Mouse (Mus musculus) stomach, postnatal 0 days (tissue): Measurements from ENCODE around the gene Tfam. TPM values are rescaled to one million over a fixed set of nuclear protein-coding genes. Genes with fewer than 3 reads are reported as not detected.

ENCODE experiments used
- ATAC-seq: fragments of 200-750 bp; cut with Nextera tagmentation; 2 replicates; pipeline ENCODE4 v1.8.0; 2017; ENCODE audit not compliant: low FRiP score, low TSS enrichment
- DNase-seq: peaks from one replicate; pipeline ENCODE4 v3.0.0-alpha.2; 2016; ENCODE audit warnings: low spot score
- H3K27ac ChIP-seq: fragments of 300-500 bp; sonication (generic); replicated peaks from 2 replicates; pipeline ENCODE4 v1.5.1; 2014; ENCODE audit warnings: mild to moderate bottlenecking, control low read depth
- H3K27me3 ChIP-seq: fragments of 300-500 bp; sonication (generic); 2 replicates; pipeline ENCODE4 v1.6.1; 2014; ENCODE audit warnings: low read length; ENCODE audit not compliant: control insufficient read depth, insufficient read depth
- H3K36me3 ChIP-seq: fragments of 300-500 bp; sonication (generic); 2 replicates; pipeline ENCODE4 v1.6.1; 2014; ENCODE audit warnings: low read length, mixed read lengths; ENCODE audit not compliant: control insufficient read depth, insufficient read depth
- H3K4me1 ChIP-seq: fragments of 300-500 bp; sonication (generic); replicated peaks from 2 replicates; pipeline ENCODE4 v1.6.1; 2014; ENCODE audit warnings: antibody characterized with exemption; ENCODE audit not compliant: control insufficient read depth, insufficient read depth
- H3K4me2 ChIP-seq: fragments of 300-500 bp; sonication (generic); replicated peaks from 2 replicates; pipeline ENCODE4 v1.6.1; 2014; ENCODE audit warnings: low read depth, mild to moderate bottlenecking, control low read depth, moderate library complexity
- H3K4me3 ChIP-seq: fragments of 300-500 bp; sonication (generic); 2 replicates; pipeline ENCODE4 v1.5.1; 2014; ENCODE audit warnings: low read depth, low read length, control low read depth
- H3K9ac ChIP-seq: fragments of 300-500 bp; sonication (generic); 2 replicates; pipeline ENCODE4 v1.6.1; 2014; ENCODE audit warnings: mild to moderate bottlenecking, low read length, control low read depth, mixed read lengths
- H3K9me3 ChIP-seq: fragments of 300-500 bp; sonication (generic); 2 replicates; pipeline ENCODE4 v1.6.1; 2016; ENCODE audit warnings: low read length; ENCODE audit not compliant: control insufficient read depth
- CTCF ChIP-seq: IDR thresholded peaks from 2 replicates; pipeline ENCODE4 v1.5.1; 2016; ENCODE audit warnings: antibody characterized with exemption, low read depth, mild to moderate bottlenecking, moderate library complexity
- EP300 ChIP-seq: optimal IDR thresholded peaks from 2 replicates; pipeline ENCODE3; 2016; ENCODE audit warnings: antibody characterized with exemption
- WGBS: fragments of 180-500 bp; shearing (Covaris S2); extraction: QIAGEN DNeasy Blood & Tissue Kit; methylation state at CpG from one replicate; pipeline ENCODE4 v1.1.7; 2014; 5-methylcytosine and 5-hydroxymethylcytosine counted together
- polyA plus RNA-seq: library from polyadenylated mRNA; unstranded; fragments of >200 nt; fragmentation: Nextera tagmentation; extraction: Ambion mirVana; gene quantifications from 2 replicates; pipeline ENCODE4 v1.2.1, GENCODE M21; 2015

Tfam gene
- polyA plus RNA-seq: 33.2 and 35.2 TPM in 2 replicates

- Histone ChIP-seq H3K36me3 (no peaks in the 10 kb centered on the region), H3K9ac (peak within 1 kb of the TSS; percentile 88), H3K4me2 (peak within 1 kb of the TSS; percentile 91), H3K9me3 (no peaks in the 10 kb centered on the region), H3K27me3 (no peaks in the 10 kb centered on the region), H3K4me3 (peak within 1 kb of the TSS; percentile 91), H3K4me1 (no peaks in the 10 kb centered on the region), H3K27ac (peak within 1 kb of the TSS; percentile 71)
- ATAC-seq: no peak
- WGBS: 2% methylated on average over 7 of the region's 7 CpGs
- no peak for DNase-seq
- TF ChIP-seq EP300: no peak
- no peak for TF ChIP-seq CTCF
These were observed at the start of gene Tfam for GRCm38 (mm10) chr10:71238240-71238554. Gene Tfam (minus strand): TSS chr10:71238280.

- peak within 1 kb of the TSS; percentile 96 for H3K4me3 ChIP-seq
- H3K27me3 ChIP-seq: no peaks in the 10 kb centered on the region
- H3K9ac ChIP-seq: peak within 1 kb of the TSS; percentile 91
- peak; percentile 91 for DNase-seq
- peak within 1 kb of the TSS; percentile 89 for H3K4me2 ChIP-seq
- no peaks in the 10 kb centered on the region for H3K9me3 ChIP-seq
- 0% methylated on average over 50 of the region's 50 CpGs for WGBS
- no peak for TF ChIP-seq CTCF
- TF ChIP-seq EP300: no peak
- no peaks in the 10 kb centered on the region for H3K36me3 ChIP-seq
- H3K4me1 ChIP-seq: no peaks in the 10 kb centered on the region; the same call in 1 of the 2 replicates
- H3K27ac ChIP-seq: peak within 1 kb of the TSS; percentile 56
- peak; percentile 96 for ATAC-seq
These were observed 47.1 kb upstream of the Tfam start, which contains the start of gene Ube2d1 for GRCm38 (mm10) chr10:71285126-71285580. Gene Ube2d1 (minus strand): TSS chr10:71285262.

GRCm38 (mm10) chr10:71284511-71285125, 46.5 kb upstream of the Tfam start:
- ATAC-seq (peak; percentile 73), DNase-seq (no peak)
- H3K4me1 ChIP-seq: no peaks in the 10 kb centered on the region; the same call in 1 of the 2 replicates
- WGBS: 1% methylated on average over 41 of the region's 41 CpGs
- TF ChIP-seq EP300 (no peak), CTCF (no peak)
- peak overlapping the region; percentile 89 for H3K4me2 ChIP-seq
- H3K36me3 ChIP-seq: no peaks in the 10 kb centered on the region
- no peaks in the 10 kb centered on the region for H3K9me3 ChIP-seq
- peak overlapping the region; percentile 96 for H3K4me3 ChIP-seq
- H3K27me3 ChIP-seq: no peaks in the 10 kb centered on the region
- H3K9ac ChIP-seq: peak overlapping the region; percentile 91
- H3K27ac ChIP-seq: peak overlapping the region; percentile 56

GRCm38 (mm10) chr10:71284131-71284510, 46.0 kb upstream of the Tfam start:
- Histone ChIP-seq H3K27me3 (no peaks in the 10 kb centered on the region), H3K4me2 (peak overlapping the region; percentile 89), H3K36me3 (no peaks in the 10 kb centered on the region), H3K27ac (peak overlapping the region; percentile 56; the same call in 1 of the 2 replicates), H3K4me1 (no peaks in the 10 kb centered on the region; the same call in 1 of the 2 replicates), H3K9me3 (no peaks in the 10 kb centered on the region), H3K4me3 (peak overlapping the region; percentile 96), H3K9ac (peak overlapping the region; percentile 91)
- DNase-seq (no peak), ATAC-seq (no peak)
- WGBS: 13% methylated on average over 8 of the region's 8 CpGs
- TF ChIP-seq EP300 (no peak), CTCF (no peak)

GRCm38 (mm10) chr10:71273008-71273739, 35.1 kb upstream of the Tfam start:
- H3K36me3 ChIP-seq: no peaks in the 10 kb centered on the region
- no peak overlapping the region for H3K9ac ChIP-seq
- no peak overlapping the region for H3K4me3 ChIP-seq
- H3K27me3 ChIP-seq: no peaks in the 10 kb centered on the region
- DNase-seq (no peak), ATAC-seq (no peak)
- WGBS: 56% methylated on average over 9 of the region's 9 CpGs
- H3K4me2 ChIP-seq: no peak overlapping the region
- H3K27ac ChIP-seq: no peak overlapping the region
- TF ChIP-seq EP300 (no peak), CTCF (no peak)
- no peaks in the 10 kb centered on the region for H3K9me3 ChIP-seq
- no peaks in the 10 kb centered on the region for H3K4me1 ChIP-seq

- Histone ChIP-seq H3K27ac (no peak overlapping the region), H3K27me3 (no peaks in the 10 kb centered on the region), H3K9ac (no peak overlapping the region), H3K4me2 (no peak overlapping the region), H3K4me3 (no peak overlapping the region), H3K9me3 (no peaks in the 10 kb centered on the region), H3K4me1 (no peaks in the 10 kb centered on the region), H3K36me3 (no peaks in the 10 kb centered on the region)
- 91% methylated on average over 2 of the region's 2 CpGs for WGBS
- no peak for DNase-seq
- ATAC-seq: no peak
- TF ChIP-seq CTCF (no peak), EP300 (no peak)
These were observed 29.9 kb upstream of the Tfam start for GRCm38 (mm10) chr10:71267973-71268372.
